Mouse (Mus musculus): ENCODE measurements around the gene Gm20696.

The Gm20696 gene

GRCm38 (mm10) chr6:99665457-99666317 is 910 bp downstream of the Gm20696 start:
- no peak for DNase-seq (ENCODE audit: low spot score in 2 of 2)

- no peak for DNase-seq (ENCODE audit: low spot score in 2 of 2)
Measured at GRCm38 (mm10) chr6:99663232-99663631, 3.4 kb downstream of the Gm20696 start.

- no peak for DNase-seq (ENCODE audit: low spot score in 2 of 2)
Measured at GRCm38 (mm10) chr6:99660443-99660842, 6.2 kb downstream of the Gm20696 start.

- DNase-seq (ENCODE audit: low spot score in 2 of 2) = no peak
Measured at GRCm38 (mm10) chr6:99658586-99658985, 8.0 kb downstream of the Gm20696 start.

- no peak for DNase-seq (ENCODE audit: low spot score in 2 of 2)
Measured at GRCm38 (mm10) chr6:99656088-99656487, 10.5 kb downstream of the Gm20696 start.

- no peak for DNase-seq (ENCODE audit: low spot score in 2 of 2)
Measured at GRCm38 (mm10) chr6:99655488-99655887, 11.1 kb downstream of the Gm20696 start.

GRCm38 (mm10) chr6:99654343-99654742 is 12.3 kb downstream of the Gm20696 start:
- DNase-seq (ENCODE audit: low spot score in 2 of 2) = no peak

- no peak for DNase-seq (ENCODE audit: low spot score in 2 of 2)
Measured at GRCm38 (mm10) chr6:99652341-99652740, 14.3 kb downstream of the Gm20696 start.

GRCm38 (mm10) chr6:99649307-99649706 is 17.3 kb downstream of the Gm20696 start:
- DNase-seq (ENCODE audit: low spot score in 2 of 2) = no peak

GRCm38 (mm10) chr6:99646344-99646743 is 20.3 kb downstream of the Gm20696 start:
- DNase-seq (ENCODE audit: low spot score in 2 of 2) = no peak

- DNase-seq (ENCODE audit: low spot score in 2 of 2) = no peak
Measured at GRCm38 (mm10) chr6:99644876-99645275, 21.7 kb downstream of the Gm20696 start.

GRCm38 (mm10) chr6:99644386-99644785 is 22.2 kb downstream of the Gm20696 start:
- DNase-seq (ENCODE audit: low spot score in 2 of 2) = no peak

- DNase-seq (ENCODE audit: low spot score in 2 of 2) = no peak
Measured at GRCm38 (mm10) chr6:99643439-99644199, 23.0 kb downstream of the Gm20696 start.

- DNase-seq (ENCODE audit: low spot score in 2 of 2) = no peak
Measured at GRCm38 (mm10) chr6:99637456-99637855, 29.1 kb downstream of the Gm20696 start.

GRCm38 (mm10) chr6:99636801-99637200 is 29.8 kb downstream of the Gm20696 start:
- DNase-seq (ENCODE audit: low spot score in 2 of 2) = no peak

GRCm38 (mm10) chr6:99636121-99636520 is 30.5 kb downstream of the Gm20696 start:
- no peak for DNase-seq (ENCODE audit: low spot score in 2 of 2)

GRCm38 (mm10) chr6:99632121-99632980 is 34.2 kb downstream of the Gm20696 start:
- no peak for DNase-seq (ENCODE audit: low spot score in 2 of 2)

GRCm38 (mm10) chr6:99631637-99632036 is 35.0 kb downstream of the Gm20696 start:
- DNase-seq (ENCODE audit: low spot score in 2 of 2) = no peak

- no peak for DNase-seq (ENCODE audit: low spot score in 2 of 2)
Measured at GRCm38 (mm10) chr6:99629726-99630458, 36.7 kb downstream of the Gm20696 start.

GRCm38 (mm10) chr6:99626347-99626746 is 40.2 kb downstream of the Gm20696 start:
- no peak for DNase-seq (ENCODE audit: low spot score in 2 of 2)

GRCm38 (mm10) chr6:99625803-99626202 is 40.8 kb downstream of the Gm20696 start:
- DNase-seq (ENCODE audit: low spot score in 2 of 2) = no peak
